Mouse (Mus musculus): ENCODE results near the gene Tinagl1.

Tinagl1 gene

GRCm38 (mm10) chr4:130175072-130175711 lies at the start of gene Tinagl1:
Tinagl1 (minus strand) TSS chr4:130175122.
- peak; percentile 61 to 78 for DNase-seq

DNA sequence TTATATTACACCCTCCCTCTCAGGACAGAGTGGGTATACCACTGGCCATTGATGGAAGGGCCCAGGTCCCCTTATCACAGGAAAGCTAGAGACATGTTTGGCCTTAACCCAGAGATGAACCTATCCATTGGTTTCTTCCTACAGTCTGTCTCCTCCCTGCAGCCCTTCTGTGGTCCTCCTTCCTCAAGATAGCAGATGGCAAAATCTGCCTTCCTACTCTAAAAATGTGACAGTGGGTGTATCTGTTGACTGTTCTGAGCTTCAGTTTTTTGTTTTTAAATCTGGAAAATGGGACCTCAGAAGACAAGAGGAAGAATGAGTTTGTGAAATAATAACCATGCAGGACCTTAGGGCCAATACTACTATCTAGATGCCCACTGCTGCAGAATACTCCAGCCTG lies 49.1 kb upstream of the Tinagl1 start:
- DNase-seq: no peak

DNA sequence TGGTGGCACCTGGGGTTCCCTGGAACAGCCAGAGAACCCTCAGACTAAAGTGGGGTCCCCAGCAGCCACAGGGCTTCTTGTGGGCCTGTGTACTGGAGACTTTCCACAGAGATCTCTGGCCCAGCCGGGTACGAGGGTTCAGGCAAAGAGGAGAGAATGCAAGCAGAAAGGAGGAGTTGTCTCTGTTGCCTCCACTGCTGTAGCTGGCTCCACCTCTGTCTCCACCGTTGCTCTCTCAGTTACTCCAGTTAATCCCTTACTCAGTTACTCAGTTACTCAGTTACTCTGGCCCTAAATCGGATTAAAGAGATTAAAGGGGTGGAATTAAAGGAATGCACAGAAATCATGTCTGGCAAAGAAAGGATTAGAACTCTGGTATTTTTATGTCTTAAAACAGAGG lies 47.3 kb upstream of the Tinagl1 start, which contains the start of gene Gm853:
TSS of gene Gm853 (minus strand) at position 223 of the 400 bp plus-strand sequence.
- no peak for DNase-seq

DNA sequence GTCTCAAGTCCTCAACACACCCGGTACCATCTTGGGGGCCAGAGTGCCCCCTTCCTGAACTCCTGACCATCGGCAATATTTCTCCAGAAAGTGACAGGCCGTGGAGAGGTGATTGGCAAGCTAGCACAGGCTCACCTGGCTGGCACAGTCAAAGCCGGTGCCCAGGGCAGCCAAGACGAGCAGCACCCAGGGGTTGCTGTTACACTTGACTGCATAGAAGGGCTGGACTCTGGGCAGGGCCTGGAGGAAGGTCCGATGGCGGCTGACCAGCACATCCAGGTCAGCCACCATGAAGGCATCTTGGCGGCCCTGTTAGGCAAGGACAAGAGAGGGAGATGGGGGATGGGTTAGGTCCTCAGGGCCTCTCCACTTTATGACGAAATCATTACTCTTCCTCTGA lies 45.3 kb upstream of the Tinagl1 start:
- no peak for DNase-seq

- DNase-seq: no peak
Observed at GRCm38 (mm10) chr4:130215392-130215791, 40.5 kb upstream of the Tinagl1 start.

- DNase-seq: no peak
Observed at GRCm38 (mm10) chr4:130213857-130214256, 38.9 kb upstream of the Tinagl1 start.

DNA sequence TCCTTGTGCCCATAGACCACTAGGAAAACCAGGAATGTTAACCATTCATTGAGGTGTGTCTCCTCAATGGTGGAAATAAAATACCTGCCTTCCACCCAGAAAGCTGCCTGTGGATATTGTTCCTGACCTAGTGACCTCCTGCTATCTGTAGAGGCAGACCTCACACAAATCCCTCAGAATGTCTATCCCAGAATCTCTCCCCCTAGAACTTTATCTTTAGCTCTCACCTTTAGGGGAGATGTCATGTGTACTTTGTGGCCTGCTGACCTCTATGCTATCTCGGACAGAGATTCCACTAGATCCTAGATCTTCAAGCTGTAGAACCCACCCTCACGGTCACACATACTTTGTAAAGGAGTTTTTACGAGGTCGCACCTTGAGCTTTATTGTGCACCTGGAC lies 38.3 kb upstream of the Tinagl1 start:
- DNase-seq: no peak

- DNase-seq: no peak
Observed at GRCm38 (mm10) chr4:130212421-130212820, 37.5 kb upstream of the Tinagl1 start.

GRCm38 (mm10) chr4:130211870-130212269 lies 36.9 kb upstream of the Tinagl1 start:
- no peak for DNase-seq

DNA sequence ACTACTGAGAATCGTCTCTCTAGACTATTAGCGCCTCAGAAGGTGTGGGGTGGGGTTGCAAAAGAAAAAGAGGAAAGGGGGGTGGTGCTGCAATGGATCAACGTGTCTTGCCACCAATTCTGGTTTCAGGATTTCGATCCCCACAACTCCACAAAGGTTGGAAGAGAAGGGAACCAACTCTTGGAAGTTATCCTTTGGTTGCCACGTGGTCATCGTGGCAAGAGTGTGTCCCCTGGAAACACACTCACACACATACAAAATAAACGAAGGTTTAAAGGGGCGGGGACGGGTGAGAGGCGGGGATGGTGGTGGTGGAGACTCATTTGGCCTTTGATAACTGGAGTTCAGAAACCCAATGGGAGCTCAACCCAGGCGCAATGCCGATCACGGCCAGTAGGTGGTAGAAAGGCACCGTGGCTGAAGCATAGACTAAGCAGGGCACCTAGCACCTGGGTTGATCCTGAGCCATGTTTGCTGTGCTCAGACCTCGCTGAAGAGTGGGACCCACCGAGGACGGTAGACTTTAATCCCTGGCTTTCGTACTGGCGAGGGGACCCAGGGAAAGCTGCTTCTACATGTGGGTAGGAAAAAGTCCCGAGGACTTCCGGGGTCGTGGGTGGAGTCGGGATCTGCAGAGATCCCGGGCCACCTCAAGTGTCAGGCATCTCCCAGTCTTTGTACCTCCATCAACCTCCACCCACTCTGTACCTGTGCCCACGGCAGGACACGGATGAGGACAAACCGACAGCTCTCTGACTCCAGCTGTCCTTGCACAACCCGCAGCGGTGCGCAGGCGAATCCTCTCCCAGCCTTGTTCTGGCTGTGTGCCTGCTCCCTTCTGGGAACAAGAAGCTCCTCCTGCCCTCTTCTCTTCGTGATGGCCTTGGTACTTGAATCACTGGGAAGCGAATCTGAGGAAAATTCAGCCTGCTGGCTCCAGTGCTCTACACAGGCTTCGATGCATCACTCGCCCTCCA lies 24.1 kb upstream of the Tinagl1 start:
- DNase-seq: peak; percentile 76 to 88

- no peak for DNase-seq
Observed at GRCm38 (mm10) chr4:130196542-130196941, 21.6 kb upstream of the Tinagl1 start.

- no peak for DNase-seq
Observed at GRCm38 (mm10) chr4:130195924-130196323, 21.0 kb upstream of the Tinagl1 start.

DNA sequence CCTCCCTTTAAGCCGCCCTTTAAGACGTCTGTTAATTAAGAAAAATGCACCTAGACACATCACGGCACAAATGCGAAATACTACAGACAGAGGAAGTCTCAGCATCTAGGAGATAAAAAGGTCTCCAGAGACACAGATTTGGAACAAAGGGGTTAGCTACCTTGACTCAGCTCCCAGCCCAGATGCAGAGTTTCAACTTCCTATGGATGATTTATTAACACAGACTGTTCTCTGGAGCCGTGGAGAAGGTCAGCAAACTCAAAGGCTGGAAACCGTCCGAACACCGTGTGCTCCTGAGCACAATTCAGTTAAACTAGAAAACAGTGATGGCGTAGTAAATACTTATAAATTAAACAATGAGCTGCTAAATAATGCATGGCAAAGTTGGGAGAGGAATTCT lies 17.3 kb upstream of the Tinagl1 start:
- no peak for DNase-seq

DNA sequence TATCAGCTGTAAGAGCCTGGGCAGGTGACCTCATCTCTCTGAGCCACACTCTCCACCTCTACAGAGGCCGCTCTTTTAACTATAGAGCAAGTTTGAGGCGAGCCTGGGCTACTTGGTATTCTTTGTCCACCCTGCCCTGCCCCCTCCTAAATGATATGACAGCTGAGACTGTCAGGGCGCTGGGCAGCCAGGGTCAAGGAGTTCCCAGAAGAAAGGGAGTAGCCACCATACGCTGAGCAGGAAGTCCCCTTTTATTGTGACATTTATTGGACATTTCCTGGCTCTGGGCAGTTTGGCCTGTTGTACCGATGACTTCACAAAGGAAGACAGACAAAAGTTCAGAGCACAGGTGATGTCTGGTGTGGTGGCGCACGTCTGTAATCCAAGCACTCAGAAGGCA lies 14.7 kb upstream of the Tinagl1 start:
- peak in 1 of 2 experiments; percentile 24 for DNase-seq

GRCm38 (mm10) chr4:130188806-130189297 lies 13.9 kb upstream of the Tinagl1 start:
- peak; percentile 84 to 90 for DNase-seq

DNA sequence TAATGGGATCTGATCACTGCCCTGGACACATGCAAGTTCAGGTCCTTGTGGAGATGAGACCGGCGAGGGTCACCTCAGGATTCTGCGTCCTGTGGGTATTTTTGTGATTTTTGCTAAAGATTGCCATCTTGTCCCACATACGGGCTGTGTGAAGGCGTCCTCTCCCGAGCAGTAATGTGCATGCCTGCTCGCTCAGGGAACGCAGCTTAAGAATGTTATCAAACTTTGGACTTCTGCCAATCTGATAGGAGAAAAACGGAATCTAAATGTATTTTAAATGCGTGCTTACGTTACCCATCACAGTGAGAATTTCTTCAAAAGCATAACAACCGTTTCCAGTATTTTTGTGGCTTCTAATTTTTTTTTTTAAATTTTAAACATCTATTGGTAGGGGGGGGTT lies 12.0 kb upstream of the Tinagl1 start:
- peak in 1 of 2 experiments; percentile 21 for DNase-seq

- no peak for DNase-seq
Observed at GRCm38 (mm10) chr4:130186450-130186849, 11.5 kb upstream of the Tinagl1 start.

DNA sequence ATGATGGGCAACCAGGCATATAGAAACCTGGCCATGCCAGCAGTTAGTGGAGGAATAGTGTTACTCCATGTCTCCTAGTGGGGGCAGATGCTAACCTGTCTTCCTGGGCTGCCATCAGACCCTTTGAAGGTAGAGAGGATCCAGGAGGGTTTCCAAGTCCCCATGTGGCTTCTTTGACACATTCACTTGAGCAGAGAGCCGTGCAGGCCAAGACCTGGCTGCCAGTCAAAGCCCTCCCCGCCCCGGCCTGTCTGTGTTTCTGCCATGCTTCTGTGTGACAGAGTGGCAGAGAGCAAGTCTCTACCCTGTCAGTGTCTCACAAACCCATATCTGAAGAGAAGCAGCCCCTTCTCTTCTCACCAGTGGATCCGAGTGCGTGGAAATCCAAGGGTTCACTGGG lies 9.0 kb upstream of the Tinagl1 start:
- peak in 1 of 2 experiments; percentile 20 for DNase-seq

- DNase-seq: no peak
Observed at GRCm38 (mm10) chr4:130183023-130183422, 8.1 kb upstream of the Tinagl1 start.

- DNase-seq: peak; percentile 76 to 80
Observed at GRCm38 (mm10) chr4:130181886-130182285, 7.0 kb upstream of the Tinagl1 start.

DNA sequence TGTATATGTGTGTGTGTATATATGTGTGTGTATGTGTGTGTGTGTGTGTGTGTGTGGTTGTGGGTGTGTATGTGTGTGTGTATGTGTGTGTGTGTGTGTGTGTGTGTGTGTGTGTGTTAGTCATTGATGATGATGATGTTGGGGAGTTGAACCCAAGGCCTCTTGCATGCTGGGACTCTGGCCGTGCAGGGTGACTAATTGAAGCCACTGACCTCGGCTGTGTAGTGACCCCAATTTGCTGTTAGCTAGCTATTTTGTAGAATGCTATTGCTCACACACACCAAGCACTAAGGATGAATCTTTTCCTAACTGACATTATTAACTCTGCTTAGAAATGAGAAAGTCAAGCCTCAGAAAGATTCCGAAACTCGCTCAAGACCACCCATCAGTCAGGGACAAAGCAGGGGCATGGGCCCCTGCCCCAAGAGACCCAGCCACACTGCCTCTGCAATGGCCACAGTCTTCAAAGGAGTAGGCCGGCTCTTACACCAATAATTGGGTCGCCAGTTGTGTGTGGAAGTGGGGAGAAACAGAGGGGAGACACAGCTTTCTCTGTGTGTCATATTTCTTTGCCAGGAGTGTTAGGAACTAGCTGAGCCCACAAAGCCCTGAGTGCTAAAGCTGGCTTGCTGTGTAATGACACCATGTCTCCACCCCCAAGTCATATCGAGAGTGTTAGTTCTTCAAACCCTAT lies 6.1 kb upstream of the Tinagl1 start:
- peak in 1 of 2 experiments; percentile 16 for DNase-seq

DNA sequence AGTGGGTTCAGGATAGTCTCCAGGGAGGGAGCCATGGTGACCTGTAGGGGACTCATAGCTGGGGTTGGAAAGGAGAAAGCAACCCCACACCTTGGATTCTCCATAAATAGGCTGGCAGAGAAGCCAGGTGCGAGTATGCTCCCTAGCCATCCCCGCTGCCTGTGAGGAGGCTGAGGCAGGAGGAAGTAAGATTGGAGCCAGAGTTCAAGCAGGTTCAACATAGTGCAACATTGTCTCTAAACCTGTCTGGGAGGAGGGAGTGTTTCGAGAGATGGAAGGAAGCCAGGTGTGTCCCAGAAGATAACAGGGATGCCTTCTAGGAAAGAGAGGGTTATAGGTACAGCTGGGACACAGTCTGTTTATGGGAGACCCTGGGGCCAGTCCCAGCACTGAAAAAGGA lies 5.0 kb upstream of the Tinagl1 start:
- DNase-seq: peak in 1 of 2 experiments; percentile 14

GRCm38 (mm10) chr4:130177536-130177935 lies 2.6 kb upstream of the Tinagl1 start:
- peak in 1 of 2 experiments; percentile 29 for DNase-seq

Measured in lung, postnatal 4 days (tissue).